In the genomic region with DNA sequence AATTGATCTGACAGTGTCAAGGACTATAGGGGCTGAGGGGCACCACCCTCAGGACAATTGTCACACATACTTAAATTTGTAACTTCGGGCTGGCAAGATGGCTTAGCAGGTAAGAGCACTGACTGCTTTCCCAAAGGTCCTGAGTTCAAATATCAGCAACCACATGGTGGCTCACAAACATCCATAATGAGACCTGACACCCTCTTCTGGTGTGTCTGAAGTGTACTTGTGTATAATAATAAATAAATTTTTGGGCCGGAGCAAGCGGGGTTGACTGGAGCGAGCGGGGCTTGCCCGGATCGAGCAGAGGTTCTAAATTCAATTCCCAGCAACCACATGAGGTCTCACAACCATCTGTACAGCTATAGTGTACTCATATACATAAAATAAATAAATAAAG, we compare ENCODE assay signal across 17 mouse cellular contexts. TPM values are rescaled to one million over a fixed set of nuclear protein-coding genes. Genes with fewer than 3 reads are reported as not detected.
A peak's percentile ranks its signal among the peaks of the same experiment; 100 is the strongest.
DNase-seq lines count a peak whose midpoint lies in the region; ATAC-seq and TF ChIP-seq lines count a peak whose summit lies in the region.
"Had no signal": no experiment of that assay in that cellular context is flagged by ENCODE, and none has a peak within 500 bp of the region (broad histone marks: within the 10 kb centered on the region; RNA-seq: fewer than 3 reads in every experiment).

No protein-coding gene starts in this region.

- TF ChIP-seq CTCF in left cerebral cortex, adult 2 months (IDR thresholded peaks at IDR 0.05): no peak; the same call in 1 of the 2 replicates
- TF ChIP-seq CTCF in liver, postnatal 0 days (IDR thresholded peaks at IDR 0.05; ENCODE audit: low read depth): no peak

- H3K4me2 ChIP-seq in heart, embryonic 15.5 days: no peak overlapping the region
- no peak overlapping the region for H3K4me2 ChIP-seq in liver, postnatal 0 days (ENCODE audit: low read depth, low read length)
- H3K4me2 ChIP-seq: embryonic facial prominence, embryonic 12.5 days; forebrain, embryonic 13.5 days; limb, embryonic 12.5 days; lung, embryonic 14.5 days; midbrain, embryonic 12.5 days; neural tube, embryonic 12.5 days had no signal

- peak; percentile 56 for DNase-seq in cerebellum, adult 11-12 months
- no peak for DNase-seq in cerebellum, adult 8-10 months
- no peak for DNase-seq in heart, postnatal 25 days (ENCODE audit: low spot score)
- DNase-seq in left cerebral cortex, adult 2 months (ENCODE audit: extremely low spot score in 1 of 2, low spot score in 2 of 2): no peak
- DNase-seq in left cerebral cortex, postnatal 36 days (ENCODE audit: low spot score in 2 of 2): no peak
- DNase-seq in liver, postnatal 0 days: no peak
- DNase-seq in urinary bladder, postnatal 10 days (ENCODE audit: low spot score): no peak
- DNase-seq: thymus, postnatal 25 days had no signal

- no peaks in the 10 kb centered on the region for H3K36me3 ChIP-seq in heart, embryonic 15.5 days
- no peaks in the 10 kb centered on the region for H3K36me3 ChIP-seq in liver, postnatal 0 days (replicated peaks; ENCODE audit: insufficient read depth, low read length)
- H3K36me3 ChIP-seq: embryonic facial prominence, embryonic 12.5 days; heart, embryonic 10.5 days; limb, embryonic 12.5 days; midbrain, embryonic 12.5 days; neural tube, embryonic 12.5 days had no signal

- H3K4me3 ChIP-seq in heart, embryonic 15.5 days: no peak overlapping the region
- no peak overlapping the region for H3K4me3 ChIP-seq in left cerebral cortex, adult 2 months
- H3K4me3 ChIP-seq in liver, postnatal 0 days (ENCODE audit: low read depth, low read length): no peak overlapping the region
- H3K4me3 ChIP-seq: embryonic facial prominence, embryonic 12.5 days; erythroblast, embryonic 14.5 days; forebrain, embryonic 13.5 days; heart, embryonic 10.5 days; limb, embryonic 12.5 days; midbrain, embryonic 12.5 days; neural tube, embryonic 12.5 days had no signal

- intact Hi-C loops in heart, postnatal 25 days (cut with DNase I): no loop called here
- intact Hi-C loops in left cerebral cortex, adult 2 months (cut with DNase I): no loop called here
- intact Hi-C loops in left cerebral cortex, postnatal 36 days (cut with DNase I): no loop called here

- peaks cover 51% of the 10 kb centered on the region for H3K4me1 ChIP-seq in heart, embryonic 15.5 days (replicated peaks)
- peaks cover 32% of the 10 kb centered on the region for H3K4me1 ChIP-seq in liver, postnatal 0 days (ENCODE audit: insufficient read depth)

- H3K27ac ChIP-seq in heart, embryonic 15.5 days: peak overlapping the region; percentile 89
- H3K27ac ChIP-seq in left cerebral cortex, adult 2 months: peak overlapping the region; percentile 69
- H3K27ac ChIP-seq in liver, postnatal 0 days (ENCODE audit: low read depth): peak overlapping the region; percentile 91
- H3K27ac ChIP-seq: embryonic facial prominence, embryonic 12.5 days; forebrain, embryonic 13.5 days; heart, embryonic 10.5 days; limb, embryonic 12.5 days; midbrain, embryonic 12.5 days; neural tube, embryonic 12.5 days had no signal

- no peaks in the 10 kb centered on the region for H3K9me3 ChIP-seq in heart, embryonic 15.5 days (replicated peaks)
- no peaks in the 10 kb centered on the region for H3K9me3 ChIP-seq in liver, postnatal 0 days (ENCODE audit: low read length)
- H3K9me3 ChIP-seq: embryonic facial prominence, embryonic 12.5 days; forebrain, embryonic 13.5 days; heart, embryonic 10.5 days; limb, embryonic 12.5 days; midbrain, embryonic 12.5 days; neural tube, embryonic 12.5 days had no signal

- no peaks in the 10 kb centered on the region for H3K27me3 ChIP-seq in heart, embryonic 15.5 days
- H3K27me3 ChIP-seq in liver, postnatal 0 days (ENCODE audit: insufficient read depth, low read length): no peaks in the 10 kb centered on the region

- ATAC-seq in heart, embryonic 15.5 days (replicated peaks; ENCODE audit: insufficient number of reproducible peaks, insufficient read depth, low FRiP score, low read depth): no peak
- ATAC-seq in liver, postnatal 0 days: no peak

- no peak for TF ChIP-seq EP300 in liver, postnatal 0 days (IDR thresholded peaks at IDR 0.05; ENCODE audit: low read depth)

- no peak overlapping the region for H3K9ac ChIP-seq in heart, embryonic 15.5 days
- H3K9ac ChIP-seq in liver, postnatal 0 days (replicated peaks): no peak overlapping the region
- H3K9ac ChIP-seq: embryonic facial prominence, embryonic 12.5 days; forebrain, embryonic 13.5 days; limb, embryonic 12.5 days; lung, embryonic 14.5 days; midbrain, embryonic 12.5 days; neural tube, embryonic 12.5 days had no signal

- WGBS in heart, embryonic 15.5 days: 91% methylated on average over 7 of the region's 7 CpGs
- 81% methylated on average over 7 of the region's 7 CpGs for WGBS in liver, postnatal 0 days (ENCODE audit: insufficient replicate concordance)

RNA-seq across cellular contexts. Expression of gene Tob2, which starts 18.3 kb away (rescaled TPM):
- polyA plus RNA-seq in heart, embryonic 15.5 days (2015; fragmentation: Nextera tagmentation; extraction: Ambion mirVana): 15.8 and 17.6 TPM in 2 replicates
- 10 to 100 TPM; 66.9 to 95.5 TPM for total RNA-seq in heart, postnatal 25 days (2021)
- 10 to 100 TPM; 34.8 to 41.4 TPM for total RNA-seq in left cerebral cortex, adult 2 months (2021)
- total RNA-seq in left cerebral cortex, postnatal 36 days (2021): 10 to 100 TPM; 26.4 to 37.6 TPM
- 10.9 and 12.3 TPM in 2 replicates for polyA plus RNA-seq in liver, postnatal 0 days (2015; fragmentation: Nextera tagmentation; extraction: Ambion mirVana)

RNA-seq across cellular contexts. Expression of gene Phf5a, which starts 31.4 kb away (rescaled TPM):
- 70.5 and 97.6 TPM in 2 replicates for polyA plus RNA-seq in heart, embryonic 15.5 days (2015; fragmentation: Nextera tagmentation; extraction: Ambion mirVana)
- total RNA-seq in heart, postnatal 25 days (2021): 10 to 100 TPM; 29.7 to 38.0 TPM
- total RNA-seq in left cerebral cortex, adult 2 months (2021): 10 to 100 TPM; 31.1 to 32.8 TPM
- 10 to 100 TPM; 31.0 to 36.3 TPM for total RNA-seq in left cerebral cortex, postnatal 36 days (2021)
- 61.5 and 63.0 TPM in 2 replicates for polyA plus RNA-seq in liver, postnatal 0 days (2015; fragmentation: Nextera tagmentation; extraction: Ambion mirVana)

RNA-seq across cellular contexts. Expression of gene Aco2, which starts 31.8 kb away (rescaled TPM):
- 610 and 636 TPM in 2 replicates for polyA plus RNA-seq in heart, embryonic 15.5 days (2015; fragmentation: Nextera tagmentation; extraction: Ambion mirVana)
- 1,000 to 10,000 TPM; 2,060 to 2,092 TPM for total RNA-seq in heart, postnatal 25 days (2021)
- total RNA-seq in left cerebral cortex, adult 2 months (2021): 100 to 1,000 TPM; 420 to 427 TPM
- total RNA-seq in left cerebral cortex, postnatal 36 days (2021): 100 to 1,000 TPM; 425 to 455 TPM
- 86.7 and 87.0 TPM in 2 replicates for polyA plus RNA-seq in liver, postnatal 0 days (2015; fragmentation: Nextera tagmentation; extraction: Ambion mirVana)

RNA-seq across cellular contexts. Expression of gene Tef, which starts 38.1 kb away (rescaled TPM):
- polyA plus RNA-seq in heart, embryonic 15.5 days (2015; fragmentation: Nextera tagmentation; extraction: Ambion mirVana): 22.9 and 25.9 TPM in 2 replicates
- total RNA-seq in heart, postnatal 25 days (2021): 100 to 1,000 TPM in 1 of 2 experiments, 10 to 100 TPM in 1; 64.1 to 135 TPM
- total RNA-seq in left cerebral cortex, adult 2 months (2021): 100 to 1,000 TPM; 220 to 228 TPM
- total RNA-seq in left cerebral cortex, postnatal 36 days (2021): 100 to 1,000 TPM; 244 to 267 TPM
- polyA plus RNA-seq in liver, postnatal 0 days (2015; fragmentation: Nextera tagmentation; extraction: Ambion mirVana): 14.0 and 16.3 TPM in 2 replicates

Comparison
In these comparisons a context has a peak if more than half of its experiments do, and no peak if none do; other contexts are left out.
1. RNA of gene Aco2, which starts 31.8 kb away (total RNA-seq): 2,060 to 2,092 TPM in heart, postnatal 25 days; 425 to 455 TPM in left cerebral cortex, postnatal 36 days and 420 to 427 TPM in left cerebral cortex, adult 2 months; every median in the first group is over 4 times any median in the second.
2. Peak in every context shown above with its lines, with median percentiles within 50 percentile points of each other: H3K27ac ChIP-seq.